Mouse (Mus musculus) cerebellum, adult 2 months (tissue): ENCODE measurements around the gene Dhrs4.

ENCODE experiments used
- CTCF ChIP-seq: fragments of 200-500 bp; IDR thresholded peaks from 2 replicates; pipeline ENCODE4 v1.5.1; 2011; ENCODE audit warnings: low read depth, mild to moderate bottlenecking, control low read depth, low read length, moderate library complexity, borderline replicate concordance; ENCODE audit not compliant: insufficient read depth
- POLR2A ChIP-seq: fragments of 200-500 bp; IDR thresholded peaks from 2 replicates; pipeline ENCODE4 v1.6.1; 2011; ENCODE audit warnings: low read length, control low read depth, borderline replicate concordance; ENCODE audit not compliant: insufficient read depth

- TF ChIP-seq POLR2A (no peak), CTCF (no peak)
Observed at GRCm38 (mm10) chr14:55518897-55519296, 40.3 kb downstream of the Dhrs4 start.
